In the genomic region with DNA sequence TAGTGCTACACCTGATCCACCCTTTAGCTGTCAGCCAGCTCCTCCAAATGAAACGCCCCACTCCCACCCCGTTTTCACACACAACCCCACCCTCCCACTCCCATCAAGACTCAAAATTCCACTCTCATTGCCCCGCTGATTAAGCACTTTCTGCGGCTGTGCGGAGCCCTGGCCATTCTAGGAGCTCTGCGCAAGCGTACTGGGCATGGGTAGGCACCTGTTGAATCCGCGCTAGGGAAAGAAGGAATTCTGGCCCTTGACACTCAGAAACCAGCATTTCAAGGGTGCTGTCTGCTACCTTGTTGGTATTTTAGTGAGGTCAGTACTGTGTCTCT, we compare ENCODE assay signal across 9 mouse cellular contexts. TPM values are rescaled to one million over a fixed set of nuclear protein-coding genes. Genes with fewer than 3 reads are reported as not detected.
DNase-seq lines count a peak whose midpoint lies in the region; ATAC-seq and TF ChIP-seq lines count a peak whose summit lies in the region.
"Had no signal": no experiment of that assay in that cellular context is flagged by ENCODE, and none has a peak within 500 bp of the region (broad histone marks: within the 10 kb centered on the region; RNA-seq: fewer than 3 reads in every experiment).

No protein-coding gene starts in this region.

- no peak overlapping the region for H3K9ac ChIP-seq in kidney, embryonic 14.5 days (ENCODE audit: low read depth, low read length)
- peak overlapping the region; percentile 58 for H3K9ac ChIP-seq in hindbrain, embryonic 15.5 days
- H3K9ac ChIP-seq in midbrain, embryonic 13.5 days (replicated peaks): peak overlapping the region; percentile 3; the same call in 1 of the 2 replicates

- H3K4me2 ChIP-seq in kidney, embryonic 14.5 days (replicated peaks; ENCODE audit: low read depth, low read length): peak overlapping the region; percentile 64
- peak overlapping the region; percentile 80 for H3K4me2 ChIP-seq in hindbrain, embryonic 15.5 days
- H3K4me2 ChIP-seq in midbrain, embryonic 13.5 days (replicated peaks): peak overlapping the region; percentile 61

- no peak for DNase-seq in kidney, adult 11 months
- no peak for DNase-seq in spleen, adult 12 weeks (ENCODE audit: low spot score)
- no peak for DNase-seq in left cerebral cortex, adult 8-10 months (ENCODE audit: low spot score in 2 of 2)
- no peak for DNase-seq in spleen, postnatal 14 days (ENCODE audit: low spot score in 2 of 2)

- no peak for TF ChIP-seq CTCF in cortical plate, adult 2 months (IDR thresholded peaks at IDR 0.05; ENCODE audit: extremely low read depth, insufficient read depth, low read length)

- H3K4me3 ChIP-seq in kidney, embryonic 14.5 days (ENCODE audit: low read length): peak overlapping the region; percentile 64
- H3K4me3 ChIP-seq in cortical plate, adult 2 months (ENCODE audit: insufficient read depth, low read length): peak overlapping the region; percentile 49
- peak overlapping the region; percentile 69 for H3K4me3 ChIP-seq in hindbrain, embryonic 15.5 days
- peak overlapping the region; percentile 75 for H3K4me3 ChIP-seq in midbrain, embryonic 13.5 days (replicated peaks)

- no peak overlapping the region for H3K27ac ChIP-seq in kidney, embryonic 14.5 days (ENCODE audit: low read depth, low read length)
- H3K27ac ChIP-seq in cortical plate, adult 2 months (ENCODE audit: insufficient read depth, low read length): no peak overlapping the region
- H3K27ac ChIP-seq in hindbrain, embryonic 15.5 days (replicated peaks): peak overlapping the region; percentile 84
- H3K27ac ChIP-seq in midbrain, embryonic 13.5 days: no peak overlapping the region

- H3K9me3 ChIP-seq in kidney, embryonic 14.5 days (ENCODE audit: control insufficient read depth, low read length): no peaks in the 10 kb centered on the region
- H3K9me3 ChIP-seq in hindbrain, embryonic 15.5 days: no peaks in the 10 kb centered on the region
- no peaks in the 10 kb centered on the region for H3K9me3 ChIP-seq in midbrain, embryonic 13.5 days

- H3K27me3 ChIP-seq in kidney, embryonic 14.5 days (ENCODE audit: control insufficient read depth, insufficient read depth, low read length): no peaks in the 10 kb centered on the region
- H3K27me3 ChIP-seq in hindbrain, embryonic 15.5 days: 0 out of 2 replicates have a peak, but pooled peaks cover 2% of the 10 kb centered on the region
- H3K27me3 ChIP-seq in midbrain, embryonic 13.5 days: peaks cover 4% of the 10 kb centered on the region; the same call in 1 of the 2 replicates

- no peaks in the 10 kb centered on the region for H3K36me3 ChIP-seq in kidney, embryonic 14.5 days (ENCODE audit: control insufficient read depth, insufficient read depth, low read length)
- H3K36me3 ChIP-seq in hindbrain, embryonic 15.5 days: no peaks in the 10 kb centered on the region; the same call in 1 of the 2 replicates
- peaks cover 5% of the 10 kb centered on the region; the same call in 1 of the 2 replicates for H3K36me3 ChIP-seq in midbrain, embryonic 13.5 days

- whole genome bisulfite sequencing in kidney, embryonic 14.5 days: 2% methylated on average over 9 of the region's 9 CpGs
- 1% methylated on average over 9 of the region's 9 CpGs for WGBS in hindbrain, embryonic 15.5 days
- 3% methylated on average over 9 of the region's 9 CpGs for WGBS in midbrain, embryonic 13.5 days

- no peak for TF ChIP-seq POLR2A in cortical plate, adult 2 months (IDR thresholded peaks at IDR 0.05; ENCODE audit: extremely low read depth, insufficient read depth, low read length)

- no peaks in the 10 kb centered on the region for H3K4me1 ChIP-seq in kidney, embryonic 14.5 days (ENCODE audit: control insufficient read depth, insufficient read depth, low read length)
- H3K4me1 ChIP-seq in cortical plate, adult 2 months (ENCODE audit: control insufficient read depth, insufficient read depth, low read length): no peaks in the 10 kb centered on the region; the same call in 1 of the 2 replicates
- H3K4me1 ChIP-seq in hindbrain, embryonic 15.5 days (replicated peaks): peaks cover 9% of the 10 kb centered on the region
- H3K4me1 ChIP-seq in midbrain, embryonic 13.5 days (replicated peaks): peaks cover 12% of the 10 kb centered on the region

- ATAC-seq in kidney, embryonic 14.5 days (ENCODE audit: low FRiP score, low TSS enrichment): no peak
- peak; percentile 90; the same call in 1 of the 2 replicates for ATAC-seq in hindbrain, embryonic 15.5 days (ENCODE audit: low FRiP score, low read depth)
- peak; percentile 88; the same call in 1 of the 2 replicates for ATAC-seq in midbrain, embryonic 13.5 days

RNA-seq across cellular contexts. Expression of a gene that starts 0.4 kb away (rescaled TPM):
- 7.5 and 10.7 TPM in 2 replicates for polyA plus RNA-seq in kidney, embryonic 14.5 days (2014; fragmentation: Nextera tagmentation; extraction: Ambion mirVana)
- polyA plus RNA-seq in cortical plate, adult 2 months (2012; rRNA removed): 41.7 and 42.7 TPM in 2 replicates
- polyA plus RNA-seq in hindbrain, embryonic 15.5 days (2015; fragmentation: Nextera tagmentation; extraction: Ambion mirVana): 18.8 and 19.7 TPM in 2 replicates
- polyA plus RNA-seq in midbrain, embryonic 13.5 days (2015; fragmentation: Nextera tagmentation; extraction: Ambion mirVana): 17.1 and 17.5 TPM in 2 replicates
- 10 to 100 TPM; 36.3 to 41.3 (median 39.2) TPM for total RNA-seq in left cerebral cortex, adult 8-10 months (2022)

RNA-seq across cellular contexts. Expression of a gene that starts 9.3 kb away (rescaled TPM):
- polyA plus RNA-seq in kidney, embryonic 14.5 days (2014; fragmentation: Nextera tagmentation; extraction: Ambion mirVana): not detected in 2 replicates
- not detected in 2 replicates for polyA plus RNA-seq in cortical plate, adult 2 months (2012; rRNA removed)
- polyA plus RNA-seq in hindbrain, embryonic 15.5 days (2015; fragmentation: Nextera tagmentation; extraction: Ambion mirVana): not detected in 2 replicates
- not detected in 2 replicates for polyA plus RNA-seq in midbrain, embryonic 13.5 days (2015; fragmentation: Nextera tagmentation; extraction: Ambion mirVana)
- total RNA-seq in left cerebral cortex, adult 8-10 months (2022): not detected
- total RNA-seq: gastrocnemius, postnatal 36 days had no signal
